Mouse (Mus musculus) liver, postnatal 0 days (tissue): ENCODE data around the gene Tmc1.

ENCODE experiments used
- CTCF ChIP-seq: sonication (generic); IDR thresholded peaks from 2 replicates; pipeline ENCODE4 v1.5.1; 2016; ENCODE audit warnings: antibody characterized with exemption, low read depth
- EP300 ChIP-seq: IDR thresholded peaks from 2 replicates; pipeline ENCODE4 v1.6.1; 2016; ENCODE audit warnings: antibody characterized with exemption, low read depth, mild to moderate bottlenecking

- TF ChIP-seq CTCF (no peak), EP300 (no peak)
Measured at GRCm38 (mm10) chr19:20834895-20835294, 119.1 kb downstream of the Tmc1 start.
